Mouse (Mus musculus) G1E-ER4 (cell line): Measurements from ENCODE around the gene Fras1. TPM values are rescaled to one million over a fixed set of nuclear protein-coding genes. Genes with fewer than 3 reads are reported as not detected.

ENCODE experiments used
- GATA1 ChIP-seq: IDR thresholded peaks from one replicate; pipeline ENCODE4 v1.8.0; 2012; ENCODE audit warnings: low read length, inconsistent platforms
- polyA plus RNA-seq: library from polyadenylated mRNA; stranded (reverse); fragments of >175 nt; gene quantifications from 2 replicates; pipeline ENCODE4 v1.2.3, GENCODE M21; 2012

The Fras1 gene
- polyA plus RNA-seq, 1 experiment, result 0.01 TPM

DNA sequence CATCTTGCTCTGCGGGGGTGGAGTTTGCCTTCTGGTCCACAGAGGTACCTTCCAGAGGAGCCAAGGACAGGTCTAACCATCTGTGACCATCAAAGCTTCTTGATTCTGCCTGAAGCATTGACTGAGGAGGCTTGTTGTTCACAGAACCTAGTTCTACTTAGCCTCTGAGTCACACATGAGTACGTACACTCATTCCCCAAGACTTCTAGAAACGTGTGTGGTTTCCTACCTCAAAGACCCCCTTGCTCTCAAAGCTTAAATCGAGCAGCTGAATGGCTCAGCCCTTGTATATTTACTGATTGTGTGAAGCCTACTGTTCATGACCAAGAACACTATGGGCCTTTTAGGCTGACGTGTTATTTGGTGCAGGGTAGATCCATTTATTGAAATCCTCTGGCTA lies 344.8 kb downstream of the Fras1 start:
- TF ChIP-seq GATA1, result no peak

DNA sequence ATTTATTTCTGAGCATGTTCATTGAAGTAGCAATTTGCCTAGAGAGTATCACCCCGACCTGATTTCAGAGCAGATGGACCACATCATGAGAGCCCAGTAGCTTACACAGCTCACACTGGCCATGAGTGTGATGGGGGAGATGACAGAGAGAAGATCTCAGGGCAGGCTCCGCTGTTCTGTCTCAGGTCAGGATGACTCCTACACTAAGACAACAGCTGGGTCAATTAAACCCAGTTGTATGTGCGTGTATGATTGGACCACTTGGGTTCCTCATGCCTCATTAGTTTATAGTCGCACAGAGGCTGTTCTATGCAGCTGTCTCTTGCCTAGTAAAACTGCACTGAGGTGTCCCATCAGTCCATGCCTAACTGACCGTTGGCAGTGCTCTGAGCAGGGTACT lies 345.5 kb downstream of the Fras1 start:
- no peak for TF ChIP-seq GATA1

DNA sequence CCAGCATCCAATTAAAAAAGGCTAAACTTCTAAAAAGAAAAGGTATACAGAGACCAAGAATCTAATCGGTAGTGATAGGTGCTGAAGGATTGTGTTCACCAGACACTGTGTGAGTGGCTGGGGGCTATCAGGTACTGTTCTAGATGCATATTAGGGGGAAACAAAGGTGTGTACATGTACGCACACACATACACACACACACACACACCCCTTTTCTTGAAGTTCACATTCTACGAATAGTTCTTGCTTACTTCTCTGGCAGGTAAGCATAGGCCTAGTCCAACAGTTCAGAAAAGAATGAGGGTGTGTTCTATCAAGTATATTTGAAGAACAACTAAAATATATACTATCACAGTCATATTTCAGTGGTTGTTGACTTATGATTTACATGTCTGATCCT lies 348.9 kb downstream of the Fras1 start:
- TF ChIP-seq GATA1, result no peak

DNA sequence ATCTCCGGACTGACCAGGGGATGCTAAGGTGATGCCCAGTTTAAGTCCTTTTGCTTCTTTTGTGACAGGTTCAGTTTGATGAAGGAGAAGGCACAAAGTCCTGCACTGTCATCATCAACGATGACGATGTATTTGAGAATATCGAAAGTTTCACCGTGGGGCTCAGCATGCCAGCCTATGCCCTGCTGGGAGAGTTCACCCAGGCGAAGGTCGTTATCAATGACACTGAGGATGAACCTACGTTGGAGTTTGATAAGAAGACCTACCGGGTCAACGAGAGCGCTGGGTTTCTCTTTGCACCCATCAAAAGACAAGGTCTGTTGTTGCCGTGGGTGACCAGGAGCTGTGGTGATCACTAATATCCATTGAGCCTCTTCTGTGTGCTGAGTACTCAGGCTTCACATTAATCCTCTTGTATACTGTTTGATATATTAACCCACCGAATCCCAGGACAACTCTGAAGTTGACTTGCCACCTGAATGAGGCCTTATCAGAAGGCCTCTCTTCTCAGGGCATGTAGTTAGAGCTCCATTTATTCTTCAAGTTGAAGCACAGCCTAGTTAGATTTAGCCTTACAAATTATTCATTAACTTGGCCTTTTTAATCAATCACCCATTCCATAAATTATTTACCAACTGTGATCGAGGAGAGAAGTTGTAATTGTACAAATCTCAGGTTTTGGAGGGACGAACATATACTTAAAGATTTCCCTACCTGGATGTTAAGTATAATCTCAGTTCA lies 365.6 kb downstream of the Fras1 start:
- TF ChIP-seq GATA1, result no peak

DNA sequence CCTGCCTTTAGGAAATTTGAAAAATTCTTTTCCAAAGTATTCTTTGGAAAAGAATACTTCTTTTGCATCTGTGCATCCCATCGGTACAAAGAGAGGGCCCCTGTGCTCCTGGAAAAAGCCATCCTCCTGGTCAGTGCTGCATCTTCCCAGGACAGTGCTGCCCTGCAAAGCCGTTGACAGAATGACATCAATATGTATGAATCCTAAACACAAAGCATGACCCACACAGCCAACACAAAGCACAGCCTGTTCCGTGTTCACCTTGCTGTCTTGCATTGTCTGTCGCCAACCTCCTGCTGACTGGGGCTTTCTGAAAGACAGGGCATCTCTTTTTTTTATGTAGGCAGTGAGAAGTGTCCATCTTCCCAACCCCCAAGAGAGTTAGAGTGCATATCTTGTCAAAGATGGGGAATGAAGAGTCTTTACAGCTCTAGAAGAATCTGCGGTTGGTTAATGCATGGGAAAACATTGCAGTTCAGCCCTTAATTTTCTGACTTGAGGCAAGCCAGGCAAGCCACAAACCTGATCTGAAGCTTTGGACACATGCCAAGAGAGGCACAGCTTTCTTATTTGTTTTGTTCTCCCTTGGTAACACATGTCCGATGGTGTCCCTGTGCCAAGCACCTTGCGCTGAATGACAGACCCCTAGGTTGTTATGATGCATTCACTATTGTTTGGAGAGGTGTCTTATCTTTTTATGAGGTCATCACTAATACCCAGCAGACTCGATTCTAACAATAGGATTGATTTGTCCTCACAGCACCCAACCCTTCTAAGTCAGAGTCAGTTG lies 373.6 kb downstream of the Fras1 start:
- TF ChIP-seq GATA1, result no peak

DNA sequence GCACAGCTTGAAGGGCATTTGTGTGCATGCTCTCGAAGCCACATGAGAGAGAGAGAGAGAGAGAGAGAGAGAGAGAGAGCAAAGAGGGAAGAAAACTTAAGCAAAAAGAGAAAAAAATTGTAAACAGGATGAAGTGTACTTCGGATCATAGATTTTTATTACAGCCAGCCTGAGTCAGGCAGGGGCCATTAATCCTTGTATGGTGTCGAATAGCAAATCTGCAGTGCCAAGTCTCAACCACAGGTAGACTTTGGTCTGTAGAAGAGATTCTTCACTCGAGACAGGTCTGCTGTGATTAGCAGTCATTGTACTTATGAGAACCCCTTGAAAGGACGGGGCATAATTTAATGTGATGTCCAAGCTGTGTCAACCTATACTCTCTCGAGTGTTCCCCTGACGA lies 383.9 kb downstream of the Fras1 start:
- no peak for TF ChIP-seq GATA1

DNA sequence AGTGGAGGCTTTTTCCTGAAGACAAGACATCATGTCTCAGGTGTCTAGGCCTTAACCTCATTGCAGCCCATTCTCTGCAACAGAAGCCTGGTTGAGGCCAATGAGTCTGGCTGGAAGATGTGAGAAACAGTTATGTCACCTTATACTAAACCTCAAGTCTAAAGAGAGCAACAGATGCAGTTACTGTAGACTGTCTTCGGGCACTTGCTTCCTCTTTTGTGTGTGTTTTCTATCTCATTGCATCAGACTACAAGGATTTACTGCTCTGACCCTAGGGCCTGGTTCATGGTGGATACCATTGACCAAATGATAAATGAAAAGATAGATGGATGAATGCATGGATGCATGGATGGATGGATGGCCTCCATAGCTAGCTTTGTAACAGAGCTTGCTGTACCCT lies 388.3 kb downstream of the Fras1 start:
- no peak for TF ChIP-seq GATA1

DNA sequence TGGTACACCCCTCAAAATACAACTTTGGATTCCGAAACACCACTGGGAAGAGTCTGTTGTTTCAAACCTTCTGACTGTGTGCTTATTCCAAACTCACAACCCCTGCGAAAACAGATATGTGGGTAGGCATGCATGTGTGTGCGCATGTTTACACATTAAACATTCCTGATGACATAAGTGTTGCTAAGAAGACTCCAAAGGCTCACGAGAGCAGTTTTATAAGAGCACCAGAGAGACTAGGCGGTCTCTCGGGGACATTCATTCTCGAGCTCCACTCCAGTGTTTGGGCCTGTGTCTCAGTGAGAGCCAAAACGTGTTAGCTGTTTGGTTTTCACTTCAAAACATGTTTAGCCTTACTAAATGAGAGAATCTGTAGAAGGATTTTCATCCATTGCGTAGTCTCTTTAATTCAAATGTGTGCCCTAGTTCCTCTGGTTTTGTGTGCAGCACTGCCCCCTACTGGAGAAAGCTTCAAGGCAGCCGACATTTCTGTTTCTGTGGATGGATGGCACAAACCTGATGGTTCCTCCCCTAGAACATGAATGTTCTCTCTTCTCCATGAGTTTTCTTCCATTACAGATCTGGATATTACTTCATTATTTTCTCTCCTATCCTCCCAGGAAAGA lies 395.2 kb downstream of the Fras1 start:
- no peak for TF ChIP-seq GATA1

DNA sequence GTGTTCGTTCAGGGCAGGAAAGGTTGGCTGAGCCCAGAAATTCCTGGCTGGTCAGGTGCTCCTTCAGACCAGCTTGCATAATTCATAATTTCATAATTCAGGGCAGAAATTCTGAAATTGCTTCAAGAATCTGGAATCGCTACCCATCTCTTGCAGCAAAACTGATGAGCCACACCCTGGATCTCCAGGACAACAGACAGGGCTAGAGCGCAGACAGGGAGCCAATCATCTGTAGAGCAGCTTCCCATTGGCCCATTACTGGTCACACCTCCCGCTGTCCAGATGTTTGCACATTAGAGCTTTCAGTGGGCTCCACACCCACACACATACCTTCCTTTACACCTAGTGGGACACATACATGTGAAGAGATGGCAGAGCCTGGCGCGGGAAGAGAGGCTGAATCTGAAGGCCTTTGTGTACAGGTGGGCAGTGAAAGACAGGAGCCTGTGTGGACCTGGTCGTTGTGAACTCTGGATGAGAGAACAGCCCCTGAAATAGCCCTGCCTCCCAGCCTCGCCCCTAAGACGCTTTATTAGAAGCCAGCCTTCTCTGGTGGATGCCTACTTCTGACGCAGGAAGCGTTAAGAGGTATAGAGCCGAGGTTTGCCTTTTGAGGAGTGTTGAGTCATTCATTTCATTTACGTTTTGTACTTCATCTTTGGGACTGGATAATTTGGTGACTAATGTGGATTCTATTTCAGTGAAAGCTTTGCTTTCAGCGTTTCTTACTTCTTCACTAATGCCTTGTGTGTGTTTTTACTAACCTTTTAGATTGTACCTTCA lies 409.9 kb downstream of the Fras1 start:
- TF ChIP-seq GATA1, result no peak

DNA sequence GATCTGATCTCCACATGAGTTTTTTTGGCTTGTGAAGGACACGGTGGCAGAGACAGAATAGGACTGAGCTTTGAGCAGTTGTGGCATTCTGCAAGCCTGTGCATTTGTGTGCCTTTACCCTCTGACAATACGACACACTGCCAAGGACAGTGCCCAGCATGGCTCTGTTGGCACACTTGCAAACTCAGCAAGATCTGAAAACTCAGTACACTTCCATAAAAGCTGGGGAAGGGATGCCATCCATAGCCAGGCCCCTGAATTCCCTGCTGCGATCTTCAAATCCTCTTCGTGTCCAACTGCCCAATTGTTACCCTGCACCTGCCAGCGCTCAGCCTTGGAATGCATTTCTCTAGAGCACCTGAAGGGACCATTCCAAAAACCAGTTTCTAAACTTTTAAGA lies 411.3 kb downstream of the Fras1 start:
- TF ChIP-seq GATA1, result no peak

DNA sequence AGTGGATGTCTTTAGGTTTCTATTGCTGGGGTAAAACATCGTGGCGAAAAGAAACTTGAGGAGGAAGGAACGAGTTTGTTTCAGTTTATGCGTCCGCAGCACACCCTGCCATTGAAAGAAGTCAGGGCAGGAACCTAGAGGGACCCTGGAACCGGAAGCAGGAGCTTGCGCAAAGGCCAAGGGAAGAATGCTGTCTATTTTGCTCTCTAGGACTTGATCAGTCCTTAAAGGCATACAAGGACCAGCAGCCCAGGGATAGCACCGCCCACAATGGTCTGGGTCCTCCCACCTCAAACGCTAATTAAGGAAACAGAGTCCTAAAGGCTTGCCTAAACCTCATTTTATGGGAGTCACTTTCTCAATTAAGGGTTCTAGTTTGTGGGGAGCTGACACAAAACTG lies 418.7 kb downstream of the Fras1 start:
- no peak for TF ChIP-seq GATA1

DNA sequence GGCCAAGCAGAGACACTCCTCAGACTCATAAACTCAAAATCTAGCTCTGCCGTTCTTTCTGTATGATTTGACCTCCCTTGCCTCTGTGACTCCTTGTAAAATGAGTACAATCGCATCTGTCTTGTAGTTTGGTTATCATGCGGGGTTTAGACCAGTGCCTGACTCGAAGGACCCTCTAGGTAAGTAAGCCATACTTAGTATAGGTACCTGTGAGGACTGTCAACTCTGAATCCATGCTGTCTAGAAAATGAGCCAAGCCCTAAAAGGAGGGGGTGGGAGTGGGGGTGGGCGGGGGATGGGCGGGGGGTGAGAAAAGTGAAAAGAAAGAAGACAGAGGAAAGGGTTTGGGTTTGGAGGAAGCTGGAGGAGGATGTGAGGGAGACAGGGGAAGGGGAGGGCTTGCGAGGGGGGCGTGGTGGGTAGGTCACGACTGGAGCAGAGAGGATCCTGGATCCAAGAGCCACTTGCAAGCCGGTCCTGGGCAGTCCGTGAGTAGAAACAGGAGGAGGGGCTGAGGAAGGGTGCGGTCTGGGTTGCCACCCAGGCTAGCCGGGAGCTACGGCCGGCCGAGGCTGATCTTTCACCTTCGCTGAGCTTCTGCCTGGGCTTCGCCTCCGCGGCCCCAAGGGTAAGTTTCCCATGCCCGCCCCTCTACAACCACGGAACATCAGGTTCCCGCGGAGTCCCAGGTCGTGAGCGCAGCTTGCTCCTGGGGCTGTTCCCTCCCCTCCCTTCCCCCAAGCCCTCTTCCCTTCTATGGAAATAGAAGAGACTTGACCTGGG lies 419.4 kb downstream of the Fras1 start, which contains the start of gene Anxa3:
Gene Anxa3, plus strand, starts transcription at position 404 of the 783 bp plus-strand sequence.
- TF ChIP-seq GATA1, result no peak

DNA sequence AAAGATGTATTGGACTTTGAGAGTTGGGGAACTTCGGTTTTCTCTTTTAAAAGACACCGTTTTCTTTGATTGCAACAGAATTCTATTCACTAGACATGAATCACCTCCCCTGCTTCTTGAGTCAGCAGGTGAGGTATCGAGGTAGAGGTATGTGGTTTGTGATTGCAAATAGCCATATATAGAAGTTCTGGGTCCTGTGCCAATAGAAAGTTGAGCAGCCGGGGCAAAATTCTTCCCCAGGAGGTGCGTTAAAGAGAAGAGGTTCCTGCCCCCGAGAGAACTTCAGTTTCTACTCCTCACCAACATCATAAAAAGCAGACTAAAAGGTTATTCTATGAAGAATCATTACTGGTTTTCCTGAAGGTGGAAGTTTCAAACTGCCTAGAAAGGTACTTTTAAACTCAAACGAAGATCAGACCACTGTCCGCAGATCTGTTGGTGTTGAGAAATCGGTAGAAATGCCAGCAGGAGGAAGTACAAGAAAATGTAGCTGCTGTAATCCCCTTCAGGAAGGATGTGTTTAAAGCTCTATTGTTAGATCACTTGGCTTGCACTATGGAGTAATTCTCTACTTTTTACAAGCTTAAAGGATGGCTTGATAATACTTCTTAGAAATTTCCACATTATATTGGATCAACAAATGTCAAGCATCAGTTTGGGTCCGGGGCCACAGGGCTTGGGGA lies 420.3 kb downstream of the Fras1 start:
- TF ChIP-seq GATA1, result no peak

DNA sequence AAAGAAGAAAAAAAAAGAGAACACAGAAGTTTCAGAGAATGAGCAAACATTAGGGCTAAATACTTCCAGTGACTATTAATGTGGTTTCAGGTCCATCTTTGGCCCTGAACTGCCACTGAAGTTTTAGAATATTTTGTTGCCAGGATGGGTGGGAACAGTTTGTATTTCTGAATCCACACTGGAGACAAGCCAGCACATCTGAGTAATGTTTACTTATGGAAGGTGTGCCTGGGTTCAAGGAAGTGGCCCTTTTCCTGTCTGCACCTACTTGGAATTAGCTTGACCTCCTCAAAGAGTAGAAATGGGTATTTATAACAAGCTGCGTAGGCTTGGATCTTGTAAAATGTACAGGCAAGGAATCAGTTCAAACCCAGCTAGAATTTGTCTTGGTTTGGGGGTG lies 422.0 kb downstream of the Fras1 start:
- TF ChIP-seq GATA1, result no peak
